Mouse (Mus musculus) ES-Bruce4 (cell line): ENCODE measurements at regions not wholly inside any gene's neighbourhood (a gene's known extent, or its start where the extent isn't known, plus 50 kb on each side); places are given as distances from the start of the nearest gene placed in this dataset.

Experiments
- H3K27ac ChIP-seq: 2 replicates; pipeline ENCODE4 v1.5.1; 2012; ENCODE audit warnings: low read length, inconsistent platforms; ENCODE audit not compliant: insufficient read depth
- H3K27me3 ChIP-seq: 2 replicates; pipeline ENCODE4 v1.6.1; 2012; ENCODE audit warnings: mild to moderate bottlenecking, low read length, inconsistent platforms; ENCODE audit not compliant: control insufficient read depth, poor library complexity, insufficient read depth, severe bottlenecking
- H3K36me3 ChIP-seq: 2 replicates; pipeline ENCODE4 v1.6.1; 2012; ENCODE audit warnings: inconsistent platforms, mild to moderate bottlenecking, low read length, moderate library complexity; ENCODE audit not compliant: control insufficient read depth, poor library complexity, insufficient read depth, severe bottlenecking
- H3K4me1 ChIP-seq: one replicate; pipeline ENCODE4 v1.8.1; 2011; ENCODE audit warnings: low read length; ENCODE audit not compliant: control insufficient read depth, insufficient read depth
- H3K4me3 ChIP-seq: 2 replicates; pipeline ENCODE4 v1.5.1; 2011; ENCODE audit warnings: low read depth, mild to moderate bottlenecking, low read length
- H3K9ac ChIP-seq: 2 replicates; pipeline ENCODE4 v1.6.1; 2012; ENCODE audit warnings: low read depth, mild to moderate bottlenecking, inconsistent platforms; ENCODE audit not compliant: poor library complexity, severe bottlenecking
- H3K9me3 ChIP-seq: replicated peaks from 2 replicates; pipeline ENCODE4 v1.6.1; 2012; ENCODE audit warnings: mild to moderate bottlenecking, low read length, inconsistent platforms; ENCODE audit not compliant: control insufficient read depth, poor library complexity, insufficient read depth, severe bottlenecking
- CTCF ChIP-seq: IDR thresholded peaks from one replicate; pipeline ENCODE4 v1.8.1; 2011; ENCODE audit warnings: low read depth, low read length
- EP300 ChIP-seq: IDR thresholded peaks from 2 replicates; pipeline ENCODE4 v1.6.1; 2011; ENCODE audit warnings: low read depth, low read length; ENCODE audit not compliant: insufficient read depth
- POLR2A ChIP-seq: IDR thresholded peaks from one replicate; pipeline ENCODE4 v1.8.1; 2011; ENCODE audit warnings: low read length; ENCODE audit not compliant: insufficient read depth

- TF ChIP-seq POLR2A, result no peak
- no peak for TF ChIP-seq EP300
- TF ChIP-seq CTCF, result no peak
- no peaks in the 10 kb centered on the region for H3K9me3 ChIP-seq
- no peak overlapping the region for H3K27ac ChIP-seq
- H3K27me3 ChIP-seq, result no peaks in the 10 kb centered on the region
- no peak overlapping the region for H3K9ac ChIP-seq
- H3K4me3 ChIP-seq, result no peak overlapping the region
- H3K36me3 ChIP-seq, result no peaks in the 10 kb centered on the region
- no peaks in the 10 kb centered on the region for H3K4me1 ChIP-seq
Measured at GRCm38 (mm10) chr16:95921169-95921568, 69.6 kb downstream of the Psmg1 start.

- Histone ChIP-seq H3K36me3 (no peaks in the 10 kb centered on the region), H3K4me1 (no peaks in the 10 kb centered on the region), H3K9ac (no peak overlapping the region), H3K27me3 (no peaks in the 10 kb centered on the region), H3K9me3 (no peaks in the 10 kb centered on the region), H3K27ac (no peak overlapping the region), H3K4me3 (no peak overlapping the region)
- TF ChIP-seq CTCF, result no peak
- no peak for TF ChIP-seq EP300
- TF ChIP-seq POLR2A, result no peak
Measured at GRCm38 (mm10) chr16:95918651-95919425, 71.9 kb downstream of the Psmg1 start.

- H3K9me3 ChIP-seq, result no peaks in the 10 kb centered on the region
- H3K4me1 ChIP-seq, result no peaks in the 10 kb centered on the region
- H3K4me3 ChIP-seq, result no peak overlapping the region
- no peak overlapping the region for H3K9ac ChIP-seq
- no peaks in the 10 kb centered on the region for H3K27me3 ChIP-seq
- TF ChIP-seq CTCF (no peak), EP300 (no peak), POLR2A (no peak)
- H3K36me3 ChIP-seq, result no peaks in the 10 kb centered on the region
- H3K27ac ChIP-seq, result no peak overlapping the region
Measured at GRCm38 (mm10) chr16:95917635-95918407, 72.9 kb downstream of the Psmg1 start.

GRCm38 (mm10) chr16:95913879-95914278 lies 76.9 kb downstream of the Psmg1 start:
- Histone ChIP-seq H3K4me3 (no peak overlapping the region), H3K9ac (no peak overlapping the region), H3K4me1 (no peaks in the 10 kb centered on the region), H3K36me3 (no peaks in the 10 kb centered on the region), H3K27ac (no peak overlapping the region), H3K27me3 (no peaks in the 10 kb centered on the region), H3K9me3 (no peaks in the 10 kb centered on the region)
- TF ChIP-seq EP300, result no peak
- TF ChIP-seq CTCF, result no peak
- no peak for TF ChIP-seq POLR2A

- no peak overlapping the region for H3K27ac ChIP-seq
- no peak overlapping the region for H3K4me3 ChIP-seq
- no peaks in the 10 kb centered on the region for H3K36me3 ChIP-seq
- no peaks in the 10 kb centered on the region for H3K27me3 ChIP-seq
- no peaks in the 10 kb centered on the region for H3K4me1 ChIP-seq
- no peak overlapping the region for H3K9ac ChIP-seq
- no peak for TF ChIP-seq EP300
- no peak for TF ChIP-seq CTCF
- TF ChIP-seq POLR2A, result no peak
- H3K9me3 ChIP-seq, result peaks cover 3% of the 10 kb centered on the region; the same call in 1 of the 2 replicates
Measured at GRCm38 (mm10) chr16:95904531-95905165, 86.1 kb downstream of the Psmg1 start.
